Mouse (Mus musculus): ENCODE data around the gene Adk.

- no peak for TF ChIP-seq POLR2A (IDR thresholded peaks at IDR 0.05; ENCODE audit: insufficient read depth, low read depth, low read length)
- TF ChIP-seq CTCF (IDR thresholded peaks at IDR 0.05) = no peak
- no peak for TF ChIP-seq EP300 (IDR thresholded peaks at IDR 0.05; ENCODE audit: insufficient read depth, low read depth, low read length)
Measured at GRCm38 (mm10) chr14:21463117-21463712, 410.8 kb downstream of the Adk start.

Measured in heart, adult 2 months (tissue).